Mouse (Mus musculus) bone marrow, adult 2 months (tissue): Measurements from ENCODE around the gene Ncf1. TPM values are rescaled to one million over a fixed set of nuclear protein-coding genes. Genes with fewer than 3 reads are reported as not detected.

Experiments used
- H3K27ac ChIP-seq: fragments of 200-500 bp; 2 replicates; pipeline ENCODE4 v1.5.1; 2012; ENCODE audit warnings: low read depth, mild to moderate bottlenecking, control low read depth, inconsistent platforms, low read length; ENCODE audit not compliant: control insufficient read depth, poor library complexity, insufficient read depth
- H3K4me1 ChIP-seq: fragments of 200-500 bp; 2 replicates; pipeline ENCODE4 v1.6.1; 2011; ENCODE audit warnings: low read length; ENCODE audit not compliant: control insufficient read depth, insufficient read depth
- H3K4me3 ChIP-seq: fragments of 200-500 bp; replicated peaks from 2 replicates; pipeline ENCODE3; 2011; ENCODE audit warnings: mild to moderate bottlenecking, low read depth, low read length, control low read depth; ENCODE audit not compliant: control insufficient read depth
- CTCF ChIP-seq: fragments of 200-500 bp; IDR thresholded peaks from 2 replicates; pipeline ENCODE4 v1.5.1; 2011; ENCODE audit warnings: low read length, control low read depth; ENCODE audit not compliant: control insufficient read depth, insufficient read depth
- POLR2A ChIP-seq: fragments of 200-500 bp; IDR thresholded peaks from 2 replicates; pipeline ENCODE4 v1.6.1; 2011; ENCODE audit warnings: low read depth, mild to moderate bottlenecking, control low read depth, low read length, borderline replicate concordance; ENCODE audit not compliant: control insufficient read depth
- WGBS: fragments of 180-500 bp; shearing (Covaris S2); methylation state at CpG from one replicate; pipeline ENCODE4 v1.1.7; 2018; 5-methylcytosine and 5-hydroxymethylcytosine counted together
- polyA plus RNA-seq: library from polyadenylated mRNA; stranded (reverse); fragments of >200 nt; gene quantifications from 2 replicates; pipeline ENCODE4 v1.2.4, GENCODE M21; 2011; ENCODE audit warnings: low replicate concordance; ENCODE audit not compliant: missing spikeins, insufficient read depth, insufficient read length

Ncf1 gene
- polyA plus RNA-seq, 1 experiment, result 222 TPM

GRCm38 (mm10) chr5:134217900-134218299 lies 11.5 kb downstream of the Ncf1 start:
- no peak for TF ChIP-seq POLR2A
- no peak for TF ChIP-seq CTCF
- H3K4me3 ChIP-seq, result no peak overlapping the region
- 91% methylated on average over 7 of the region's 7 CpGs for WGBS
- H3K4me1 ChIP-seq, result peaks cover 6% of the 10 kb centered on the region
- H3K27ac ChIP-seq, result peak overlapping the region; percentile 19; the same call in 1 of the 2 replicates

GRCm38 (mm10) chr5:134214021-134214806 lies 15.2 kb downstream of the Ncf1 start:
- TF ChIP-seq POLR2A, result no peak
- no peak for TF ChIP-seq CTCF

GRCm38 (mm10) chr5:134209931-134210554 lies 19.4 kb downstream of the Ncf1 start:
- Histone ChIP-seq H3K27ac (no peak overlapping the region), H3K4me3 (no peak overlapping the region), H3K4me1 (peaks cover 8% of the 10 kb centered on the region)
- TF ChIP-seq POLR2A, result no peak
- TF ChIP-seq CTCF, result no peak
- WGBS, result 63% methylated on average over 11 of the region's 11 CpGs

More at GRCm38 (mm10) chr5:134214021-134214806, 15.2 kb downstream of the Ncf1 start:
- peaks cover 8% of the 10 kb centered on the region for H3K4me1 ChIP-seq
- H3K4me3 ChIP-seq, result no peak overlapping the region
- peak overlapping the region; percentile 81 for H3K27ac ChIP-seq
- 9% methylated on average over 12 of the region's 12 CpGs for WGBS

GRCm38 (mm10) chr5:134206721-134207120 lies 22.7 kb downstream of the Ncf1 start:
- 24% methylated on average over 10 of the region's 10 CpGs for WGBS

GRCm38 (mm10) chr5:134193664-134194063 lies 35.8 kb downstream of the Ncf1 start:
- H3K27ac ChIP-seq, result no peak overlapping the region
- TF ChIP-seq CTCF (no peak), POLR2A (no peak)
- H3K4me1 ChIP-seq, result no peaks in the 10 kb centered on the region
- H3K4me3 ChIP-seq, result no peak overlapping the region
- 74% methylated on average over 8 of the region's 8 CpGs for WGBS

More at GRCm38 (mm10) chr5:134206721-134207120, 22.7 kb downstream of the Ncf1 start:
- Histone ChIP-seq H3K27ac (no peak overlapping the region), H3K4me1 (peaks cover 1% of the 10 kb centered on the region; the same call in 1 of the 2 replicates), H3K4me3 (no peak overlapping the region)
- TF ChIP-seq CTCF, result no peak
- TF ChIP-seq POLR2A, result no peak

- TF ChIP-seq POLR2A (no peak), CTCF (no peak)
- no peak overlapping the region for H3K27ac ChIP-seq
- WGBS, result 18% methylated on average over 7 of the region's 7 CpGs
These were observed 40.9 kb downstream of the Ncf1 start for GRCm38 (mm10) chr5:134188571-134188970.

GRCm38 (mm10) chr5:134186961-134187731 lies 42.3 kb downstream of the Ncf1 start:
- Histone ChIP-seq H3K4me1 (peaks cover 1% of the 10 kb centered on the region; the same call in 1 of the 2 replicates), H3K27ac (no peak overlapping the region), H3K4me3 (no peak overlapping the region)
- 65% methylated on average over 4 of the region's 4 CpGs for WGBS
- TF ChIP-seq POLR2A, result no peak
- peak; percentile 96 for TF ChIP-seq CTCF

More at GRCm38 (mm10) chr5:134188571-134188970, 40.9 kb downstream of the Ncf1 start:
- Histone ChIP-seq H3K4me3 (no peak overlapping the region), H3K4me1 (no peaks in the 10 kb centered on the region; the same call in 1 of the 2 replicates)

- H3K27ac ChIP-seq, result no peak overlapping the region
- 87% methylated on average over 3 of the region's 3 CpGs for WGBS
- TF ChIP-seq POLR2A (no peak), CTCF (no peak)
- H3K4me3 ChIP-seq, result no peak overlapping the region
- peaks cover 2% of the 10 kb centered on the region; the same call in 1 of the 2 replicates for H3K4me1 ChIP-seq
These were observed 43.4 kb downstream of the Ncf1 start for GRCm38 (mm10) chr5:134186059-134186458.
